Mouse (Mus musculus) CH12.LX (cell line): ENCODE data around the gene Mustn1. TPM values are rescaled to one million over a fixed set of nuclear protein-coding genes. Genes with fewer than 3 reads are reported as not detected.

ENCODE experiments used
- DNase-seq: peaks from one replicate; pipeline ENCODE4 v3.0.0-alpha.2; 2013; ENCODE audit errors: extremely low read depth
- H3K27ac ChIP-seq: 2 replicates; pipeline ENCODE4 v1.5.1; 2012; ENCODE audit warnings: low read depth, mild to moderate bottlenecking, control low read depth, moderate library complexity; ENCODE audit not compliant: insufficient read depth
- H3K27me3 ChIP-seq: replicated peaks from 2 replicates; pipeline ENCODE3; 2012; ENCODE audit warnings: inconsistent platforms
- H3K36me3 ChIP-seq, 2 experiments: replicated peaks in 1 of 2; 2 replicates each; pipeline versions ENCODE3 to v1.6.1; 2012; ENCODE audit warnings: inconsistent platforms in 1 of 2, low read length in 1 of 2, mild to moderate bottlenecking in 1 of 2, mixed read lengths in 1 of 2, moderate library complexity in 1 of 2; ENCODE audit not compliant: control insufficient read depth in 1 of 2, insufficient read depth in 1 of 2
- H3K4me1 ChIP-seq, 2 experiments: 2 replicates each; pipeline ENCODE4 v1.6.1; 2012; ENCODE audit warnings: inconsistent platforms in 1 of 2, moderate library complexity in 1 of 2; ENCODE audit not compliant: insufficient read depth in 2 of 2, control insufficient read depth in 1 of 2
- H3K4me2 ChIP-seq: 2 replicates; pipeline ENCODE4 v1.6.1; 2012; ENCODE audit warnings: low read depth, mild to moderate bottlenecking, control low read depth; ENCODE audit not compliant: poor library complexity, insufficient read depth, severe bottlenecking
- H3K4me3 ChIP-seq, 3 experiments: fragments of 150-350 bp in 1 of 3; sonication (generic) in 1 of 3; replicated peaks in 1 of 3; 2 replicates each; pipeline versions ENCODE3 to v1.5.1; 2011 to 2012; ENCODE audit warnings: low read depth in 2 of 3, low read length in 2 of 3, mild to moderate bottlenecking in 2 of 3, moderate library complexity in 2 of 3, control low read depth in 1 of 3, improper control_type of control experiment in 1 of 3, inconsistent platforms in 1 of 3, mixed read lengths in 1 of 3; ENCODE audit not compliant: poor library complexity in 1 of 3
- H3K79me2 ChIP-seq: replicated peaks from 2 replicates; pipeline ENCODE4 v1.6.1; 2012; ENCODE audit warnings: mild to moderate bottlenecking, moderate library complexity; ENCODE audit not compliant: control insufficient read depth, poor library complexity, insufficient read depth, severe bottlenecking; ENCODE audit errors: extremely low read depth
- H3K9ac ChIP-seq: 2 replicates; pipeline ENCODE4 v1.6.1; 2012; ENCODE audit warnings: low read depth, mild to moderate bottlenecking, control low read depth, moderate library complexity; ENCODE audit not compliant: insufficient read depth
- H3K9me3 ChIP-seq: replicated peaks from 2 replicates; pipeline ENCODE3; 2012; ENCODE audit warnings: low read length, inconsistent platforms, mixed read lengths
- BHLHE40 ChIP-seq: IDR thresholded peaks from 2 replicates; pipeline ENCODE4 v1.6.1; 2011; ENCODE audit warnings: mild to moderate bottlenecking, low read depth, low read length, improper control_type of control experiment
- CHD1 ChIP-seq: IDR thresholded peaks from 2 replicates; pipeline ENCODE4 v1.6.1; 2012; ENCODE audit warnings: low read depth, low read length, improper control_type of control experiment, inconsistent platforms
- CHD2 ChIP-seq: IDR thresholded peaks from 2 replicates; pipeline ENCODE4 v1.6.1; 2011; ENCODE audit warnings: low read length, improper control_type of control experiment
- ELF1 ChIP-seq: IDR thresholded peaks from 2 replicates; pipeline ENCODE4 v1.6.1; 2014; ENCODE audit warnings: low read depth, mild to moderate bottlenecking, inconsistent platforms, low read length, improper control_type of control experiment
- EP300 ChIP-seq: IDR thresholded peaks from 2 replicates; pipeline ENCODE4 v1.6.1; 2011; ENCODE audit warnings: low read length, improper control_type of control experiment
- GABPA ChIP-seq: IDR thresholded peaks from 2 replicates; pipeline ENCODE4 v1.6.1; 2012; ENCODE audit warnings: low read depth, low read length, improper control_type of control experiment, inconsistent platforms; ENCODE audit not compliant: insufficient replicate concordance
- HCFC1 ChIP-seq: IDR thresholded peaks from 2 replicates; pipeline ENCODE4 v1.6.1; 2012; ENCODE audit warnings: low read depth, mild to moderate bottlenecking, inconsistent platforms, low read length, improper control_type of control experiment
- JUN ChIP-seq: IDR thresholded peaks from 2 replicates; pipeline ENCODE4 v1.6.1; 2011; ENCODE audit warnings: low read depth, mild to moderate bottlenecking, low read length, improper control_type of control experiment, moderate library complexity; ENCODE audit not compliant: insufficient read depth
- JUND ChIP-seq: conservative IDR thresholded peaks from 2 replicates; pipeline ENCODE4 v1.6.1; 2011; ENCODE audit warnings: low read depth, low read length, improper control_type of control experiment
- KAT2A ChIP-seq: IDR thresholded peaks from 2 replicates; pipeline ENCODE4 v1.6.1; 2012; ENCODE audit warnings: low read length, improper control_type of control experiment, inconsistent platforms; ENCODE audit not compliant: insufficient replicate concordance
- MAFK ChIP-seq: IDR thresholded peaks from 2 replicates; pipeline ENCODE4 v1.6.1; 2011; ENCODE audit warnings: low read length, improper control_type of control experiment; ENCODE audit not compliant: insufficient replicate concordance
- MAX ChIP-seq: IDR thresholded peaks from 2 replicates; pipeline ENCODE4 v1.6.1; 2011; ENCODE audit warnings: low read length, improper control_type of control experiment
- MAZ ChIP-seq: IDR thresholded peaks from 2 replicates; pipeline ENCODE4 v1.6.1; 2012; ENCODE audit warnings: low read depth, mild to moderate bottlenecking, inconsistent platforms, low read length, improper control_type of control experiment, moderate library complexity
- MEF2A ChIP-seq: IDR thresholded peaks from 2 replicates; pipeline ENCODE4 v1.6.1; 2014; ENCODE audit warnings: low read depth, mild to moderate bottlenecking, inconsistent platforms, low read length, improper control_type of control experiment, borderline replicate concordance
- MXI1 ChIP-seq: IDR thresholded peaks from 2 replicates; pipeline ENCODE4 v1.6.1; 2011; ENCODE audit warnings: mild to moderate bottlenecking, low read depth, low read length, improper control_type of control experiment
- MYC ChIP-seq: IDR thresholded peaks from 2 replicates; pipeline ENCODE4 v1.6.1; 2011; ENCODE audit warnings: low read depth, mild to moderate bottlenecking, improper control_type of control experiment, low read length
- NELFE ChIP-seq: IDR thresholded peaks from 2 replicates; pipeline ENCODE4 v1.6.1; 2011; ENCODE audit warnings: low read depth, low read length, improper control_type of control experiment
- NRF1 ChIP-seq: IDR thresholded peaks from 2 replicates; pipeline ENCODE4 v1.6.1; 2014; ENCODE audit warnings: low read depth, mild to moderate bottlenecking, inconsistent platforms, low read length, improper control_type of control experiment, moderate library complexity
- PAX5 ChIP-seq: IDR thresholded peaks from 2 replicates; pipeline ENCODE4 v1.6.1; 2012; ENCODE audit warnings: low read length, inconsistent platforms, mixed read lengths
- RAD21 ChIP-seq: IDR thresholded peaks from 2 replicates; pipeline ENCODE4 v1.6.1; 2011; ENCODE audit warnings: low read depth, mild to moderate bottlenecking, low read length, improper control_type of control experiment, moderate library complexity
- RCOR1 ChIP-seq: conservative IDR thresholded peaks from 2 replicates; pipeline ENCODE4 v1.6.1; 2012; ENCODE audit warnings: low read depth, mild to moderate bottlenecking, inconsistent platforms, low read length, improper control_type of control experiment
- SIN3A ChIP-seq: IDR thresholded peaks from 2 replicates; pipeline ENCODE4 v1.6.1; 2012; ENCODE audit warnings: low read length, improper control_type of control experiment, inconsistent platforms
- SMC3 ChIP-seq: IDR thresholded peaks from 2 replicates; pipeline ENCODE4 v1.6.1; 2011; ENCODE audit warnings: low read depth, low read length, improper control_type of control experiment
- USF1 ChIP-seq: IDR thresholded peaks from 2 replicates; pipeline ENCODE4 v1.6.1; 2014; ENCODE audit warnings: low read depth, mild to moderate bottlenecking, inconsistent platforms, low read length, improper control_type of control experiment
- USF2 ChIP-seq: conservative IDR thresholded peaks from 2 replicates; pipeline ENCODE4 v1.6.1; 2011; ENCODE audit warnings: low read depth, low read length, improper control_type of control experiment
- ZMIZ1 ChIP-seq: IDR thresholded peaks from 2 replicates; pipeline ENCODE4 v1.6.1; 2012; ENCODE audit warnings: low read depth, mild to moderate bottlenecking, inconsistent platforms, low read length, improper control_type of control experiment
- dilution Hi-C: fragments of 300-500 bp; cut with MboI; formaldehyde crosslinking; loops from 2 replicates; pipeline ENCODE4 v1.14.3; 2020; ENCODE audit warnings: low sequenced_read_pairs; ENCODE audit not compliant: extremely low pct_unique_long_range_greater_than_20kb, extremely low pct_ligation_motif_present
- in situ Hi-C: fragments of 300-500 bp; cut with MboI; formaldehyde crosslinking; loops from 3 replicates; pipeline ENCODE4 v1.14.3; 2019; ENCODE audit warnings: low sequenced_read_pairs, low pct_ligation_motif_present, low pct_unique_long_range_greater_than_20kb, mixed read lengths
- polyA plus RNA-seq: library from polyadenylated mRNA; unstranded; fragments of >175 nt; gene quantifications from 2 replicates; pipeline ENCODE4 v1.2.1, GENCODE M21; 2012; ENCODE audit warnings: low read depth; ENCODE audit not compliant: insufficient read length
- total RNA-seq, 2 experiments: library from RNA; depleted of rRNA; stranded (reverse); fragments of 300-350 nt in 1 of 2; fragments of >200 nt in 1 of 2; gene quantifications; 2 replicates each; pipeline ENCODE4 v1.2.3; 2012 to 2014

Gene Mustn1
- total and polyA plus RNA-seq, 3 experiments: 0.19 to 0.44 (median 0.30) TPM

DNA sequence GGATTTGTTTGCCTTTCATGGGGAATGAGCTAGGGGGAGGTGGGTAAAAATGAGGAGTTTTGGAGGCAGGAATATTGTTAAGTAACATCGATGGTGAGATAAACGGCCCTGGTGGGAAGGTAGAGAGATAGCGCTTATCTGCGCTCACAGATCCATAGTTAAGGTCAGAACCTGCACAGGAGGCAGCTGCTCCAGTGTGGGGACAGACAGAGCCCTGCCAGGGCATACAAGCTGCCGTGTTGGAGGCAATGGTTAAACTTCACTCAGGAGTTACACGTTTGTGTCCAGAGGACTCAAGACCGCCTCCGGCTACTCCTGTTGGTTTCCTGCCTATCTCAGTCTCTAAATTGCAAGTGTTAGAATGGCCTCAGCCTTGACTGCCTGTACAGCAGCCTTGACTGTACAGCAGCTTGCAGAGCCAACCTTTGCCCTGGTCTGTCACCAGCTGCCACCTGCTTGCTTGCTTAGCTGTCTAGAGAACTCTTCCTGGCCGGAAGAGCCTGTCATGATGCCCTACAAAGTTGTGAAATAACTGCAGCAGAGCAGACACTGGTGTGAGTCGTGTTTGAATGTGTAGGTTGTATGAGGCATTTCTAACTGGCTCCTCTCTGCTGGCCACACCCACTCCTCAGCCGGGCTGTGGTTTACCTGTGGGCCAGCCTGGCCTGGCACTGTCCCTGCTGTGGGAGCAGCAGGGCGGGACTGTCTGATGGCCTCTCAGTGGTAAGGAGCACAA lies 3.7 kb upstream of the Mustn1 start:
- Histone ChIP-seq H3K27me3 (no peaks in the 10 kb centered on the region), H3K9me3 (no peaks in the 10 kb centered on the region), H3K4me2 (no peak overlapping the region), H3K79me2 (no peaks in the 10 kb centered on the region), H3K4me1 (peaks cover 0 to 3% of the 10 kb centered on the region in 2 experiments; a peak in 2 of 4 replicates), H3K36me3 (peaks cover 42 to 93% of the 10 kb centered on the region in 2 experiments), H3K4me3 (no peak overlapping the region), H3K9ac (no peak overlapping the region), H3K27ac (no peak overlapping the region)
- dilution Hi-C loops (no loop called here), in situ Hi-C loops (no loop called here)
- no peak for DNase-seq
- TF ChIP-seq USF2 (no peak), MAFK (no peak), JUN (no peak), MXI1 (no peak), KAT2A (no peak), RAD21 (no peak), SIN3A (no peak), MAZ (no peak), BHLHE40 (no peak), RCOR1 (no peak), MYC (no peak), JUND (no peak), CHD1 (no peak)

DNA sequence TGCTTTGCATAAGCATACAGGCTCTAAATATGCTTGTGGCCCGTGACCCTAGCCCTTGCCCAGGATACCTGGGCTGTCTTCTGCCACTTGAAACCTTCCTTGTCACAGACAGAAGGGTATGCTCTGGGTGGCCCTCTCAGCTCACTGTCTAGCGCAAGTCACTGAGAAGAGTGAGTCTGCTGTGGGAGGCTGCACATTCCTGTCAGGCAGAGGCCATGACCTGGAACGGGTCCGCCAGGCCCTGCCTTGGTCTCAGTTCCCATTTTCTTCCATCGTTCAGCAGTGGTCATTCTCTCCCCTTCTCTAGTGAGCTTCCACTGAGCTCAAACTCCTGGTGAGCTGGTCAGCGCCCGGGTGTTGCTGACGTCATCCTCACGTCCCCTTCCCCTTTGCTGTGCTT lies 3.0 kb upstream of the Mustn1 start:
- TF ChIP-seq KAT2A (no peak), MAZ (no peak), USF1 (no peak), HCFC1 (no peak), MAFK (no peak), MAX (no peak), ZMIZ1 (no peak), CHD2 (no peak), GABPA (no peak), PAX5 (no peak), ELF1 (no peak), EP300 (no peak), RAD21 (no peak), NELFE (no peak), NRF1 (no peak), MEF2A (no peak), SMC3 (no peak)
- dilution Hi-C loops: no loop called here
- Histone ChIP-seq H3K36me3 (peaks cover 37 to 92% of the 10 kb centered on the region in 2 experiments), H3K4me3 (no peak overlapping the region), H3K79me2 (no peaks in the 10 kb centered on the region), H3K9ac (no peak overlapping the region), H3K4me1 (peaks cover 0 to 3% of the 10 kb centered on the region in 2 experiments; a peak in 2 of 4 replicates), H3K27ac (no peak overlapping the region), H3K27me3 (no peaks in the 10 kb centered on the region), H3K4me2 (no peak overlapping the region), H3K9me3 (no peaks in the 10 kb centered on the region)
- in situ Hi-C loops: no loop called here
- no peak for DNase-seq
